In the genomic region with DNA sequence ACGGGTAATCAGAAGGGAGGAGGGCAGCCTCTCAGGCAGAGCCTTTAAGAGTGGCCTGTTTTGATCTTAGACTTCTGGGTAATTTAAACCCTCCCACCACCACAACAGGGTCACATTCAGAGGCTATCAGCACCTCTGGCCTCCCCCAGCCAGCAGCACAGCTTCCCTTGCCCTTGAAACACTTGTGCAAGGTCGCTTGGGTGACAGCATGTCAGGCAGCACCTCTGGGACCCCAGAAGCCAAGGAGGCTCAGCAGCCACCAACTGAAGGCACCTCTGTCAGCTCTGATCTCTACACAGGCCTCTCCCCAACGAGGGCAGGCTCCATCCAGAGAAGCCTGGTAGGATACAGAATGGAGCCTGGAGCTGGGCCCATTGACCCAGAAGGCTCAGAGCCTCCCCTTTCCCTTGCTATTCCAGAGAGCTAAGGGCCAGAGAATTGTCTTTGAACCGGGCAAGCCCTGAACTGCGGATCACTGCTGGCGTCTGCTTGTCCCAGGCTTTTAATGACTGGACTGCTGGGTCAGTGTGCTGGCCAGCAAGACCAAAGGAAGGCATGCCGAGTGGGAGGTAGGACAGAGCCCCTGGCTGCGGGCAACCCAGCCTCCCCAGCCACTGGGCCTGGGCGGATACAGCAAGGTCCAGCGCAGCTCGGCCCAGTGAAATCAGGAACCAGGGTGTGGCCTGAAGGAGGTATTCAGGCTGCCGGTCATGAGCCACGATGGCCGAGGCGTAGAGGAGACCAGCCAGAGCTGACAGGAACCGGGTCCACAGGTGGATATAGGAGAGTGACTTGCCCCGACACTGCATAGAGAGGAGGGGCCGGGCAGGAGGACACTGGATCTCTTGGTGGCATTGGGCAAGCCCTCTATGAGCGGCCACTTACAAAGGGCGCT, we compare ENCODE assay signal across 11 mouse cellular contexts. TPM values are rescaled to one million over a fixed set of nuclear protein-coding genes. Genes with fewer than 3 reads are reported as not detected.
A peak's percentile ranks its signal among the peaks of the same experiment; 100 is the strongest.
DNase-seq lines count a peak whose midpoint lies in the region; ATAC-seq lines count a peak whose summit lies in the region.
"Had no signal": no experiment of that assay in that cellular context is flagged by ENCODE, and none has a peak within 500 bp of the region (broad histone marks: within the 10 kb centered on the region; RNA-seq: fewer than 3 reads in every experiment).

No protein-coding gene starts in this region.

- peak overlapping the region; percentile 24 for H3K4me2 ChIP-seq in forebrain, embryonic 13.5 days
- H3K4me2 ChIP-seq in midbrain, embryonic 16.5 days (ENCODE audit: low read length) = peak overlapping the region; percentile 12

- no peak overlapping the region for H3K27ac ChIP-seq in forebrain, embryonic 13.5 days
- 0 out of 2 replicates have a peak overlapping the region, but pooled peaks have one; percentile 6 for H3K27ac ChIP-seq in midbrain, embryonic 16.5 days (ENCODE audit: low read length)
- H3K27ac ChIP-seq: gastrocnemius, adult 2 months had no signal

- H3K4me3 ChIP-seq in forebrain, embryonic 13.5 days = no peak overlapping the region
- no peak overlapping the region for H3K4me3 ChIP-seq in midbrain, embryonic 16.5 days (ENCODE audit: low read depth, low read length)
- H3K4me3 ChIP-seq: gastrocnemius, adult 2 months had no signal

- H3K9me3 ChIP-seq in forebrain, embryonic 13.5 days (replicated peaks) = no peaks in the 10 kb centered on the region
- no peaks in the 10 kb centered on the region for H3K9me3 ChIP-seq in midbrain, embryonic 16.5 days (replicated peaks; ENCODE audit: control insufficient read depth, low read length, poor library complexity, severe bottlenecking)

- WGBS in forebrain, embryonic 13.5 days = 62% methylated on average over 20 of the region's 20 CpGs
- 67% methylated on average over 20 of the region's 20 CpGs for WGBS in midbrain, embryonic 16.5 days

- no peaks in the 10 kb centered on the region for H3K4me1 ChIP-seq in forebrain, embryonic 13.5 days
- H3K4me1 ChIP-seq in midbrain, embryonic 16.5 days (ENCODE audit: control insufficient read depth, insufficient read depth, low read length) = no peaks in the 10 kb centered on the region

- peaks cover 55% of the 10 kb centered on the region for H3K36me3 ChIP-seq in forebrain, embryonic 13.5 days (ENCODE audit: poor library complexity, severe bottlenecking)
- H3K36me3 ChIP-seq in midbrain, embryonic 16.5 days (ENCODE audit: control insufficient read depth, insufficient read depth, low read length) = peaks cover 7% of the 10 kb centered on the region

- no peak for ATAC-seq in forebrain, embryonic 13.5 days
- 0 out of 2 replicates have a peak, but pooled peaks have one; percentile 36 for ATAC-seq in midbrain, embryonic 16.5 days
- ATAC-seq: activated CD4-positive, CD25-positive, alpha-beta regulatory T cell, adult 4 months had no signal

- DNase-seq in heart, adult 11 months = peak; percentile 89
- no peak for DNase-seq in heart, adult 18-20 months
- peak; percentile 31 to 60 for DNase-seq in layer of hippocampus, postnatal 14 days (ENCODE audit: low spot score in 2 of 2)
- DNase-seq in layer of hippocampus, postnatal 25 days (ENCODE audit: extremely low spot score in 1 of 2, low spot score in 1 of 2) = no peak
- no peak for DNase-seq in thymus, adult 18-20 months
- no peak for DNase-seq in thymus, postnatal 36 days
- DNase-seq: cerebellum, adult 9-11 months had no signal

- H3K27me3 ChIP-seq in forebrain, embryonic 13.5 days = no peaks in the 10 kb centered on the region
- no peaks in the 10 kb centered on the region for H3K27me3 ChIP-seq in midbrain, embryonic 16.5 days (ENCODE audit: control insufficient read depth, insufficient read depth, low read depth, low read length)

- H3K9ac ChIP-seq in forebrain, embryonic 13.5 days = no peak overlapping the region
- H3K9ac ChIP-seq in midbrain, embryonic 16.5 days (ENCODE audit: low read depth, low read length) = 0 out of 2 replicates have a peak overlapping the region, but pooled peaks have one; percentile 12

RNA-seq across cellular contexts. Expression of a gene that starts 10.3 kb away (rescaled TPM):
- 1 to 10 TPM; 3.8 to 4.4 TPM for total RNA-seq in heart, adult 18-20 months (2021)
- total RNA-seq in layer of hippocampus, postnatal 14 days (2021) = 10 to 100 TPM; 44.5 to 46.6 TPM
- total RNA-seq in layer of hippocampus, postnatal 25 days (2021) = 10 to 100 TPM; 35.2 to 40.9 TPM
- polyA plus RNA-seq in forebrain, embryonic 13.5 days (2015; fragmentation: Nextera tagmentation; extraction: Ambion mirVana) = 56.2 and 60.8 TPM in 2 replicates
- 81.1 and 84.7 TPM in 2 replicates for polyA plus RNA-seq in midbrain, embryonic 16.5 days (2015; fragmentation: Nextera tagmentation; extraction: Ambion mirVana)

RNA-seq across cellular contexts. Expression of a gene that starts 47.0 kb away (rescaled TPM):
- 10 to 100 TPM; 19.5 to 23.4 TPM for total RNA-seq in heart, adult 18-20 months (2021)
- total RNA-seq in layer of hippocampus, postnatal 14 days (2021) = 10 to 100 TPM; 19.9 to 24.0 TPM
- 10 to 100 TPM; 17.3 to 21.1 TPM for total RNA-seq in layer of hippocampus, postnatal 25 days (2021)
- 69.7 and 76.9 TPM in 2 replicates for polyA plus RNA-seq in forebrain, embryonic 13.5 days (2015; fragmentation: Nextera tagmentation; extraction: Ambion mirVana)
- polyA plus RNA-seq in midbrain, embryonic 16.5 days (2015; fragmentation: Nextera tagmentation; extraction: Ambion mirVana) = 39.1 and 51.6 TPM in 2 replicates

RNA-seq across cellular contexts. Expression of a gene that starts 59.2 kb away (rescaled TPM):
- total RNA-seq in heart, adult 18-20 months (2021) = 10 to 100 TPM; 18.8 to 20.9 TPM
- 10 to 100 TPM; 15.1 to 16.9 TPM for total RNA-seq in layer of hippocampus, postnatal 14 days (2021)
- total RNA-seq in layer of hippocampus, postnatal 25 days (2021) = 10 to 100 TPM in 1 of 2 experiments, 1 to 10 TPM in 1; 9.0 to 12.7 TPM
- 6.8 and 8.3 TPM in 2 replicates for polyA plus RNA-seq in forebrain, embryonic 13.5 days (2015; fragmentation: Nextera tagmentation; extraction: Ambion mirVana)
- 15.6 and 15.8 TPM in 2 replicates for polyA plus RNA-seq in midbrain, embryonic 16.5 days (2015; fragmentation: Nextera tagmentation; extraction: Ambion mirVana)

Comparison
In these comparisons a context has a peak if more than half of its experiments do, and no peak if none do; other contexts are left out.
1. DNase-seq: peak in heart, adult 11 months (single experiment) and layer of hippocampus, postnatal 14 days (2 of 2); none in heart, adult 18-20 months (0 of 2), layer of hippocampus, postnatal 25 days (0 of 2), thymus, adult 18-20 months (0 of 2) and thymus, postnatal 36 days (0 of 2).
2. RNA of a gene that starts 10.3 kb away (total RNA-seq): 44.5 to 46.6 TPM in layer of hippocampus, postnatal 14 days and 35.2 to 40.9 TPM in layer of hippocampus, postnatal 25 days; 3.8 to 4.4 TPM in heart, adult 18-20 months; every median in the first group is over 4 times any median in the second.